Mouse (Mus musculus) right cerebral cortex, adult 18-20 months (tissue): ENCODE results near the gene Elovl6.

Experiments used
- DNase-seq: peaks from one replicate; pipeline ENCODE4 v3.0.0; 2022; ENCODE audit warnings: mixed read lengths

The Elovl6 gene

DNA sequence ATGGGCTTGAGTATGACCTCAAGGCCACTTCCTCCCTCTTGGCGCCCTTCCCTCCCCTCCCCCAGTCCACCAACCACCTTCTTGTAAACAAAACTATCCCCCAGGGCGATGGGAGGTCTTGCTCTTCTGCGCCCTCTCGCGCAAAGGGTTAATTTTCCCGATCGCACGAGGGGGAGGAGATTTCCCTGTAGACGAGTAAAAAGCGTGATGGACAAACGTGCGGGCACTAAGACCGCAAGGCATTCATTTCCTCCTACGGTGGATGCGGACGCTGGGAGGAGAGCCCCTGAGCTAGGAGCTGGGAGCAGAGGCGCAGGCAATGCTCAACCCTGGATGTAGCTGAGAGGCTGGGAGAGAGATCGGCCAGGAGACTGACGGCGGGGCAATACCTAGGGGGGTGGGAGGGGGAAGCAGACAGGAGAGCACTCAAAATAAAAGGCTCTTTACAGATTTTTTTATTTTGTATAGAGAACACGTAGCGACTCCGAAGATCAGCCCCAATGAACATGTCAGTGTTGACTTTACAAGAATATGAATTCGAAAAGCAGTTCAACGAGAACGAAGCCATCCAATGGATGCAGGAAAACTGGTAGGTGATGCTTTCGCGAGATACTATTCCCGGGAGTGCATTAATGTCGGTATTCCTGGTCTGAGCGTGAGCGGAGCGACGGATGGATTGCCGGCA, at the start of gene Elovl6:
TSS of gene Elovl6 (plus strand) at position 176 of the 685 bp plus-strand sequence.
- peak; percentile 88 for DNase-seq

DNA sequence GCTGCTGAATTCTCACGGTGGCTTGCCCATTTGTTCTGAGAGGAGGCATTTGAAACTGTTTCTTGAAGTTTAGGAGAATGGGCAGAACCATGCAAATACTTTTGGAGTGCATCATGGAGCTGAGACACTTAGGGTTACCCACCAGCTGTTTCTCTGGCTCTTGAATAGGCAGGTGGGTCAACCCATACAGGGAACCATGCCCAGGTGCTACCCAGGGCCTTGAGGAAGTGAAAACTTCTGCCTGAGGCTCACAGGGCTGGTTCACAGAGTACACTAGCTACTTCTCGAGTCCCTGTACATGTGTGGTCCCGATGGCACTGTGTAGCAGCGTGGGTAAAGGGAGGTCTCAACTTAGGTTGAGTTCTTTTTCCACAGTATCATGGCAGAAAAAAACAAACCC, 43.4 kb upstream of the Elovl6 start:
- DNase-seq: no peak

GRCm38 (mm10) chr3:129494123-129494522, 38.0 kb upstream of the Elovl6 start:
- no peak for DNase-seq

DNA sequence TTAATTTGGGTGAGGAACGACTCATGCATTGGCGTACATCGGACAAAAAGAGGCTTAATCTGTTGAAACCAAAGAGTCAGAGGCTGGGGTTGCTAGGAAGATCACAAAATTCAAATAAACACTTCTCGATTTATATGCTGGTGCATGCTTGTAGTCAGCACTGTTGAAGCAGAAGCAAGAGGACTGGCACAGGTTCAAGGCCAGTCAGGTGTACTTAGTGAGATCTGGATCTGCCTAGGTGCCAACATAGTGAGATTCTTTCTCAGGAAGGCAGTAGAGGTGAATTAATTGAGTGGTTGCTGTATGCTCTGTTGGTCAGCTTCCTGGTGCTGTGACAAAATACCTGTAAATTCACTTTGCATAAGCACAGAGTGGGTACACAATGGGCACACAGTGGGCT, 37.4 kb upstream of the Elovl6 start:
- no peak for DNase-seq

DNA sequence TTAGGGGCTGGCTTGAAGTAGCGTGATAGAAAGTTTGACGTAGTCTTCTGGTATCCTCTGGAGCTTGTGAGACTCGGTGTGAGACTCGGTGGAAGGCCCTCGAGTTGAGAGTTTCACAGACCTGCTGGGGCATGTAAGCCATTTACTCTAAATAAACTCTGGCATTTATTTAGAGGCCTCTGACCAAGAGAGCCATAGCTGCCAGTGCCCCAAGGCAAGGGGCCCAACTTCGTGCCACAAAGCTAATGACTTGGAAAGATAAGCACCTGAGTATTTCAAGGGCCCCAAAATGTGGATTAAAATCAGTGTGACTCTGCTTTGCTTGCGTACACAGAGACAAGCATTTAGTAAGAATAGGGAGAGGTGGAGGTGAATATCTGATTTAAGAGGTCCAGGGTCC, 28.4 kb upstream of the Elovl6 start:
- no peak for DNase-seq

- no peak for DNase-seq
These were observed 27.2 kb upstream of the Elovl6 start for GRCm38 (mm10) chr3:129504928-129505327.

DNA sequence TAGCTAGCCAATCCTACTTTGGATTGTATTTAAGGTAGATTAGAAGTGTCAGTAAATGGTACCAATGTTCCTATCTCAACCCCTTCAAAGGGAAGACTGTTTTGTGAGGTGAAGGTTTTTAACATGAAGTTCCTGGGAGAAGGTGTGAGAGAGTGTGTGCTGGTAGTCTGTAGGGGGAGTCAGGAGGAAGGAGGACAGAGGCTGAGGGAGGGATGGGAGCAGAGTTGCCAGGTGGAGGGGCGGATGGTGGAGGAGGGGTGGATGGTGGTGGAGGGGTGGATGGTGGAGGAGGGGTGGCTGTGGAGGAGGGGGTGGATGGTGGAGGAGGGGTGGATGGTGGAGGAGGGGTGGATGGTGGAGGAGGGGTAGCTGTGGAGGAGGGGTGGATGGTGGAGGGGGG, 24.4 kb upstream of the Elovl6 start:
- DNase-seq: no peak

- no peak for DNase-seq
These were observed 23.6 kb upstream of the Elovl6 start for GRCm38 (mm10) chr3:129508571-129508970.

GRCm38 (mm10) chr3:129509725-129510124, 22.4 kb upstream of the Elovl6 start:
- no peak for DNase-seq

- no peak for DNase-seq
These were observed 16.2 kb upstream of the Elovl6 start for GRCm38 (mm10) chr3:129515863-129516436.

GRCm38 (mm10) chr3:129520499-129520898, 11.7 kb upstream of the Elovl6 start:
- no peak for DNase-seq

- no peak for DNase-seq
These were observed 8.6 kb upstream of the Elovl6 start for GRCm38 (mm10) chr3:129523456-129524143.

- no peak for DNase-seq
These were observed 5.1 kb upstream of the Elovl6 start for GRCm38 (mm10) chr3:129527046-129527445.

DNA sequence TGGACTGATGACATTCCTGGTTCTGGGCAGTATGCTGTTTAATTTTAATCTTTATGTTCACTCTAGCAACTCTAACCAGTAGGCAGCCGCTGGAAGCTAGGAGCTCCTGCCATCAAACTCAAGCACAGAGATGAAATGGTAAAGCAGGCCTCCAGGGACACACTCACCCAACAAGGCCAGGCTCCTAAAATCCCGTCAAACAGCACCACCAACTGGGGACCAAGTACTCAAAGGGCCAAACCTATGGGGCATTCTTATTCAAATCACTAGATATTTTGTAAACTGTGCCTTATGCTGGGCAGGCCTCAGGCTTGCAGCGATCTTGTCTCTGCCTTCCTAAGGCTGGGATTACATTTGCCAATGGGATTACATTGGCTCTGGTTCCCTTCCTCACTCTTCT, 2.8 kb upstream of the Elovl6 start:
- DNase-seq: no peak

GRCm38 (mm10) chr3:129530461-129530860, 1.7 kb upstream of the Elovl6 start:
- no peak for DNase-seq

GRCm38 (mm10) chr3:129532865-129533742, 949 bp downstream of the Elovl6 start:
- peak; percentile 44 for DNase-seq

DNA sequence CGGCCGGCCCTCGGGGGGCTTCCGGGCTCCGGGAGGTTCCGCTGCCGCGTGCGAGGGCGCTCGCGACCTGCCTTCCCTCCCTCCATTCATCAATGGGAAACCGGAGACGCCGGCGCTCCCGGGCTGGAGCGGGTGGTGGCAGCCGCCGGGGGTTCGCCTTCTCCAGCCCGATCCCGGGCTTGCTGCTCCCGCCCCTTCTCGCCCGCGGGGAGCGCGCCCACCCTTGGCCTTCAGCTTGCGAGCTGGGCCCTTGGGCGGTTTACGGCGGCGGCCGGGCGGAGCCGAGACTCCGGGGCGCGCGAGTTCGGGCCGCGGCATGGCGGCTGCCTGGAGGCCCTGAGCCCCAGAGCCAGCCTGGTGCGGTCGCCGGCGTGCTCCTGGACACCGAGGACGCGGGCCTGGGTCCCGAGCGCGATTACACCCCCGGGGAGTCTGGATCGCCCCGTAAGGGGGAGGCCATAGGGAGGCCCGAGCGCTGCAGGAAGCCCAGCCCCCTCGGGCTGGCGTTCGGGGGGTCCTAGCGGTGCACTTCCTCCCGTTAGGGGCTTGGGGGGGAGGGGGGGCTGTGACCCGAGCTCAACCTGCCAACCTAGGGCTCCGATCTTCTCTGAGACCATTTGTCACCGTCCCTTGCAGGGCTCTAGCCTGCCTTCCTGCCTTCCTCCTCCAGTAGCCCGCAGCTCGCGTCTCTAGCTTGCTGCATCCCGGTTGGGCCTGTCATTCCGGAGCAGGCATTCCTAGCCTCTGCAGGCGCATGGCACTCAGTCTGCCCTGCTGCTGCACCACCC, 1.8 kb downstream of the Elovl6 start:
- peak; percentile 76 for DNase-seq

DNA sequence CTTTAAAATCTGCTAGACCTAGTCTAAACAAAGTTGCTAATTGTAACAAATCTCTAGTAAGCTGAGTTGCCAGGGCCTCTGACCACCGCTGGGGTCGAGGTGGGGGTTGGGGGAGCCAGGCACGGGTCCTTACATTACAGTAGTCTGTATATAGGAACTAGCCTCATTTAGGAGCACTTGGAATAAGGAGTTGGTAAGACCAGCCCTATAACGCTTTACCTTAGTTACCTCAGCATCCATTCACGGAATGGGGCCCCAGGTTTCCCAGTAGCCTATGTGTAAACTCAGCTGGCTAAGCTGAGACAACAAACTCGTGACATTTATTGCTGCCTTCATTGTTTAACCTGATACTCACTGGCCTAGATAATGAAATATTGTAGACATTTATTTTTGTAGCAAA, 3.3 kb downstream of the Elovl6 start:
- no peak for DNase-seq

DNA sequence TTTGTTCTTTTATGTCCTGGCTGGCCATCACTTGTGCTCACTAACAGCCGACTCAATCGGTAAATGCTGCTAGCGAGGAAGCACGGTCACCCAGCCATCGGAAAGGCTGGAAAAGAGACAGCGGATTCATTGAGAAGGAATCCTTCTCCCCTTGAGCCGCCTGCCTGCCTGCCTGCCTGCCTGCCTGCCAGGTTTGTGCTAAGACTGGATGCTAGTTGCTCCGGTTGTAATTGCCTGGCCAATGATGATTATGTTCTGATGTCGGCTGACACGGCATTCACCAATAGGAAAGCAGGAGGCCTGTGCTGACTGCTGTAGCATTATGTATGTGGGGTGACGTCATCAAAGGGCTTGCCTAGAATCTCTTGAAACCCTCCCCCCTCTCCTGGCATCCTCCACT, 4.0 kb downstream of the Elovl6 start:
- peak; percentile 97 for DNase-seq

- no peak for DNase-seq
These were observed 5.8 kb downstream of the Elovl6 start for GRCm38 (mm10) chr3:129537954-129538353.

GRCm38 (mm10) chr3:129540882-129541281, 8.7 kb downstream of the Elovl6 start:
- no peak for DNase-seq

GRCm38 (mm10) chr3:129541456-129541855, 9.3 kb downstream of the Elovl6 start:
- DNase-seq: no peak
